Mouse (Mus musculus) lung, postnatal 36 days (tissue): ENCODE data around the gene Hcfc1.

Source experiments
- DNase-seq: peaks from one replicate; pipeline ENCODE4 v3.0.0; 2022; ENCODE audit warnings: mixed read lengths

The Hcfc1 gene

GRCm38 (mm10) chrX:73966248-73967176, at the start of gene Hcfc1:
Gene Hcfc1, minus strand, starts transcription at chrX:73966357.
- DNase-seq, result peak; percentile 93

GRCm38 (mm10) chrX:74014597-74014996, 48.4 kb upstream of the Hcfc1 start:
- DNase-seq, result no peak

- no peak for DNase-seq
These were observed 41.9 kb upstream of the Hcfc1 start for GRCm38 (mm10) chrX:74008063-74008462.

GRCm38 (mm10) chrX:74006401-74006800, 40.2 kb upstream of the Hcfc1 start:
- DNase-seq, result no peak

GRCm38 (mm10) chrX:74003644-74004043, 37.5 kb upstream of the Hcfc1 start:
- DNase-seq, result no peak

GRCm38 (mm10) chrX:74001024-74001423, 34.9 kb upstream of the Hcfc1 start:
- DNase-seq, result no peak

- DNase-seq, result peak; percentile 54
These were observed 33.0 kb upstream of the Hcfc1 start for GRCm38 (mm10) chrX:73998911-73999869.

- no peak for DNase-seq
These were observed 11.6 kb upstream of the Hcfc1 start for GRCm38 (mm10) chrX:73977783-73978182.

GRCm38 (mm10) chrX:73976283-73976682, 10.1 kb upstream of the Hcfc1 start:
- DNase-seq, result no peak

- DNase-seq, result no peak
These were observed 6.6 kb upstream of the Hcfc1 start for GRCm38 (mm10) chrX:73972774-73973173.

- DNase-seq, result no peak
These were observed 4.6 kb upstream of the Hcfc1 start for GRCm38 (mm10) chrX:73970781-73971180.

GRCm38 (mm10) chrX:73969729-73970128, 3.6 kb upstream of the Hcfc1 start:
- no peak for DNase-seq

GRCm38 (mm10) chrX:73969167-73969566, 3.0 kb upstream of the Hcfc1 start:
- no peak for DNase-seq

GRCm38 (mm10) chrX:73967177-73968075, 1.3 kb upstream of the Hcfc1 start:
- DNase-seq, result peak; percentile 93

- peak; percentile 65 for DNase-seq
These were observed 850 bp downstream of the Hcfc1 start for GRCm38 (mm10) chrX:73965307-73965706.

- peak; percentile 71 for DNase-seq
These were observed 1.8 kb downstream of the Hcfc1 start for GRCm38 (mm10) chrX:73964363-73964762.

- no peak for DNase-seq
These were observed 11.2 kb downstream of the Hcfc1 start for GRCm38 (mm10) chrX:73954988-73955387.

- no peak for DNase-seq
These were observed 13.6 kb downstream of the Hcfc1 start for GRCm38 (mm10) chrX:73952603-73953002.

GRCm38 (mm10) chrX:73949341-73949740, 16.8 kb downstream of the Hcfc1 start:
- DNase-seq, result no peak

GRCm38 (mm10) chrX:73948647-73949046, 17.5 kb downstream of the Hcfc1 start:
- DNase-seq, result peak; percentile 84

GRCm38 (mm10) chrX:73946896-73947295, 19.3 kb downstream of the Hcfc1 start:
- no peak for DNase-seq

GRCm38 (mm10) chrX:73942294-73942693, 23.9 kb downstream of the Hcfc1 start:
- DNase-seq, result no peak
